Mouse (Mus musculus) thymus, postnatal 0 days (tissue): ENCODE results near the gene Fgfr2. TPM values are rescaled to one million over a fixed set of nuclear protein-coding genes. Genes with fewer than 3 reads are reported as not detected.
A peak's percentile ranks its signal among the peaks of the same experiment; 100 is the strongest.

Source experiments
- DNase-seq: peaks from one replicate; pipeline ENCODE4 v3.0.0-alpha.2; 2015; ENCODE audit warnings: low spot score
- polyA plus RNA-seq: library from polyadenylated mRNA; unstranded; fragments of >200 nt; fragmentation: Nextera tagmentation; extraction: Ambion mirVana; gene quantifications from 2 replicates; pipeline ENCODE4 v1.2.1, GENCODE M21; 2015

Gene Fgfr2
- polyA plus RNA-seq, 1 experiment from 2014 or later: 23.6 TPM

DNA sequence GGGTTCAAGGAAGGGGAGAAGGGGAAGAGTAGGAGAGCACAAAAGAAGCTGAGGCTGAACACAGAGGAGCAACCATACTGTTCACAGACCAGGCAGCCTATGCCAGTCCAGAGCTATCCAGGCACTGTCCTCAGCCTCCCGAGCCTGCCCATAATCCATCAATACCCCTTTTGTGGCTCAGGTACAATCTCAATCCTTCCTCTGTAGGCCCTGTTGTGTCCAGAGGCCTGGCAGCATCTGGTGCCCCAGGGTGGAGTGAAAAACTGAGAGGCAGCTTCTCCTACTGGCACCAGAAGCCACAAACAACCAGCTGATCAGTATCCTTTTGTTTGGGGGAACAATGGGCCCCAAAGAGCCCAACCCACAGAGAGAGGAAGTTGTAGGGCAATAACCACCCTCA lies 2818.5 kb downstream of the Fgfr2 start:
- DNase-seq: no peak

DNA sequence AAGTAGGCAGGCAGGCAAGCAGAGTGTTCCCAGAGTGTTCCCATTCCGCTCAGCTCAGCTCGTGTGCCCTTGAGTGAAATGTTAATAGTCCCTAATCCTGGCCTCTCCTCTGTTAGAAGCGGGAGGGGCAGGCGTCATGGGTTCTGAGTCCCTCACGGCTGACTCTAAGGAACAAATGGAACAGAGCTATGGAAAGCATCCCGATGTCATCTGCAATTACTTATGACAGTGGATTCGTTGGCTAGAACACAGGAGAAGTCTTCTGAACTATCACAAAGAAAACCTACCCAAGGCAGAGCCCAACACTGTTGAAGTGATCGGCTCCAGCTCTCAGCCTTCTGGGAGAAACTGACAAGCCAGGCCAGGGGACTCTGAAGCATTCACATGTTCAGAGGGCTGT lies 2819.7 kb downstream of the Fgfr2 start:
- DNase-seq: no peak

DNA sequence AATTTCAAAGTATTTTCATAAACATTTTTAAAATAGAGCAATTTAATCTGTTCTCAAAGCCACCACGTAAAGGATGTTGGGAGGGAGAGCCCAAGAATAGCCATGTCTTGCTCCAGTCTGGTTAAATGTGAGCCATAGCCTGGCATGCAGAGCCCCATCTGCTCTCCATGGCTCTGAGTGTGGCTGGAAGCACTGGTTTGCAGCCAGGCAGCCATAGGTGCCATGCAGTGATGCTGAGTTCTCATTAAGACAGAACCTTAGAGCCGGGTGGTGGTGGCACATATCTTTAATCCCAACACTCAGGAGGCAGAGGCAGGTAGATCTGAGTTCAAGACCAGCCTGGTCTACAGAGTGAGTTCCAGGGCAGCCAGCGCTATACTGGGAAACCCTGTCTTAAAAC lies 2822.5 kb downstream of the Fgfr2 start:
- DNase-seq: no peak

GRCm38 (mm10) chr7:130298926-130299594 lies 2824.1 kb downstream of the Fgfr2 start:
- no peak for DNase-seq

GRCm38 (mm10) chr7:130291179-130291578 lies 2832.0 kb downstream of the Fgfr2 start:
- DNase-seq: no peak

- no peak for DNase-seq
Observed at GRCm38 (mm10) chr7:130289428-130289790, 2833.7 kb downstream of the Fgfr2 start.

DNA sequence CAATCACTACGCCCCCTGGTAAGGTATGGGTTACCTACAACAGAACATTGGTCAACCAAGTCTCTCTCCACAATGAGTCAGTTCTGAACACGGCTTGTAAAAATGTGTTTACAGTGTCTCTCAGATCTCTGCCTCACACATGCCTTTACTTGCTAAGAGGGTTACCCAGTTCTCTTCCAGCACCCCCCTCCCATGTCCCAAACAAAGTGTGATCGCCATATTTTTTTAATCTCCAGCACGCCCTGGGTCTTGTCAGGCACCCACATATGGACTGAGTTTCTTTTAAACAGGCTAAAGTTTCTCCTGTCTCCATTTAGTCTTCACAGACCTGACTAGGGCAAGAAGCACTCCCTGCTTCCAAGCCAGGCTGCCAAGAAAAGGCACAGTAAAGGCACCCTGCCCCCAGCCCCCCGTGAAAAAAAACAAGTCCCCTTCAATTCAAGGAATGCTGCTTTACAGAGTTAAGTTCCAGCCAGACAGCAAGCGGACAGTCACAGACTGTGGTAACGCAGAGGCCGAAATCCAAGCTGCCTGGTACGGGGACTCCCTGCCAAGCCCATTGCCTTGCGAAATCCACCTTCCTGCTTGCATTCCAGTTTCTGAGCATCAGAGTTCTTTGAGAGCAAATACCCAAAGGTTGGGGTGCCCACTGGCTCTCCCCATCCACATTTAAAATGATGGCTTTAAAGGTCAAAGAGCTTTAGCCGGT lies 2834.3 kb downstream of the Fgfr2 start:
- no peak for DNase-seq

DNA sequence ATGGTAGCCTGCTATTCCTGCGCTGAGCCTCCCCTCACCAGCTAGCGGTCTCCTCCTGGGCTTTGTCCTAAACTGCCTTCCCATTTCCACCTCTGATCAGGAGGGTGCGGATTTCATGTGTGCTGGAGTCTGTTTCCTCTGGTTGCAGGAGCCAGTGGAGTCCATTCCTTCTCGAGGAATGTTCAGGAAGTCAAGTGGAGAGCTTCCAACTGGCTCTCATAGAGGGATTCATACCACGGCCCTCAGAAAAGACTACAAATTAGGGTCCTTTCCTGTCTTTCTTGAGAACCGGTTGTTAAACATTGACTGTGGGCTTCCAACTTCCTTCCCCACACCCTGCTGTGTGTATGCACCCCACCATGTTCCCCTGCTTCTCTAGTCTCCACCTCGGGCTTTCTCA lies 2834.9 kb downstream of the Fgfr2 start:
- no peak for DNase-seq

- no peak for DNase-seq
Observed at GRCm38 (mm10) chr7:130278738-130279705, 2844.1 kb downstream of the Fgfr2 start.

- DNase-seq: no peak
Observed at GRCm38 (mm10) chr7:130278000-130278737, 2845.0 kb downstream of the Fgfr2 start.

DNA sequence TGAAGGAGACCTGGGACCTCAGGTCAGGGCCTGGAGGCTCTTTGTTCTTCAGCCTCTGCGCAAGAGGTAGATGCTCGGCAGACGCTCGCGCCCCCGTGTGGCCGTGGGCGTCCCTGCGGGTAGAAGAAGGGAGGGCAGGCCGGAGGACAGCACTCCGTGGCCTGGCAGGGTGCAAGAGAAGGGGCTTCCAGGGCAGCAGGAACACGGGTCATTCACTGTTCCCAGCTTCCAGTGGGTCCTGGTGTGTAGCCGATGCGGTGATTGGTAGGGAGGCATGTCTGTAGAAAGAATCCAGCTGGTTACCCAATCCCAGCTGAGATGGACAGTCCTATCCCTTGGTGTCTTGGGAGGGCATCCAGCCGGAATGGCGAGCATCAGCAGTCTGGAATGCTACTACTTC lies 2849.9 kb downstream of the Fgfr2 start:
- DNase-seq: peak; percentile 57

GRCm38 (mm10) chr7:130270807-130271206 lies 2852.3 kb downstream of the Fgfr2 start:
- DNase-seq: no peak

- DNase-seq: no peak
Observed at GRCm38 (mm10) chr7:130269124-130269867, 2853.9 kb downstream of the Fgfr2 start.

DNA sequence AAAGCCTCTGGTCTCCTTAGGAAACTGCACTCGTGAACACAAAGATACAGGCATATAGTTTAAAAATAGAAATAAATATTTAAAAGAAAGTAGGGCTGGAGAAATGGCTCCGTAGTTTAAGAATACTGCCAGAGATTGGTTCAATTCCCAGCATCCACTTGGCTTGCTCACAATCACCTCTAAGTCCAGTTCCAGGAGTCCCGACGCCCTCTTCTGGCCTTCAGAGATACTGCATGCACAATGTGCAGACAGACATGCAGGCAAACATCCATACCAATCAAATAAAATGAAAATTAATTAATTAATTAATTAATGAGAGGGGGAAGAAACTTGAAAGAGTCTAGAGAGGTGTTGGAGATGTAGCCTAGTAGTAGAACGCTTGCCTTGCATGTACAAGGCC lies 2856.1 kb downstream of the Fgfr2 start:
- peak; percentile 7 for DNase-seq

GRCm38 (mm10) chr7:130266166-130266490 lies 2857.0 kb downstream of the Fgfr2 start:
- peak; percentile 28 for DNase-seq

- no peak for DNase-seq
Observed at GRCm38 (mm10) chr7:130265319-130266165, 2857.6 kb downstream of the Fgfr2 start.

- no peak for DNase-seq
Observed at GRCm38 (mm10) chr7:130264616-130265318, 2858.4 kb downstream of the Fgfr2 start.

GRCm38 (mm10) chr7:130263799-130264351 lies 2859.3 kb downstream of the Fgfr2 start:
- no peak for DNase-seq

DNA sequence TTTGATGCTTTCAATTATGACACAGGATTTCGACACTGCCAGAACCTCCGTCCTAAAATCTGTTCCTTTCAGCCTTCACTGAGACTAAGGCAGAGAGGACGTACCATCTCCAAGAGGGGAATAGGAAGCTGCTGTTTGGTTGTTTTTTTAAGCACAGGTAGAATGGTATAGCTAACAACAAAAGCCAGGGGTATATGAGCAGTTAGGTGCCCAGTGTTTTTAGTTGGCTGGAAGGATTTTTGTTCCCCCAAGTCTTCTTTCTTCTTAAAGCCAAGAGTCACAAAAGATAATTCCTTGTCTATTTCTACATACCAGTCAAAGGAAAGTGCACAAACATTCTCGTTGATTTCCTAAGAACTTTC lies 2859.9 kb downstream of the Fgfr2 start:
- no peak for DNase-seq
